In the genomic region with DNA sequence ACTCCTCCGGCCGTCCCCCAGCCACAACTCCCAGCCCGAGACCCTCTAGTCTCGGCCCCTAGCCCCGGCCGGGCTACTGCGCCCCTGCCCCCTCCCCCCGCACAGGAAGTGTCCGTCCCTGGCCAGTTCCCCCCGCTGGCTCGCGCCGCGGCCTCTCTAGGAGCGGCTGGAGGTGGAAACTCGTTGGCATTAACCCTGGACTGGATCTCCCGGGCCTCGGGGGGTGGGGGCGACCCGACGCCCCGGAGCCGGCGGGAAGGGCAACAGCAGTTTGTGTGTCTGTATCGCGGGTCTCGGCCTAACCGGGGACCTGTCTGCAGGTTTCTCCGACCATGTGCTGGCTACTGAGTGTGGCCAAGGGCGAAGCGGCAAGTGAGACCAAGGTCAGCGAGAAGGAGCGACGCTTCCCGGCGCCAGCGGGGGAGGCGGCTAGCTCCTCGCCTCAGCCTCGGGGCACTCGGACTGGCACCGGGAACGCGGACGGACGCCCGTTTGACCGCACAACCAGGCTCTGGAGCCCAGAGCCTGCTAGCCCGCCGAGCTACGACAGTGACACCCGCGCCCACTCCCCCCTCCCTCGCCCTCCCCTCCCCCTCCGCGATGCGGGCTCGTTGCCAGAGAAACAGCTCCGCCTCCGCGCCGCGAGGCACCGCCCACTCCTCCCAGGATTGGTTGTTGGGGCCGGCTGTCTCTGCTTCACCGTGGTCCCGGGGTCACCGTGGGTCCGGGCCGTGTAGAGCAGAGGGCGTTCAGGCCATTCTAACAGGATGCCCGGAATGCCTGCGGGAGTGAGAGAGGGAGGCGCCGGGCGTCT, we compare ENCODE assay signal across 8 mouse cellular contexts. TPM values are rescaled to one million over a fixed set of nuclear protein-coding genes. Genes with fewer than 3 reads are reported as not detected.
A peak's percentile ranks its signal among the peaks of the same experiment; 100 is the strongest.
DNase-seq lines count a peak whose midpoint lies in the region; ATAC-seq and TF ChIP-seq lines count a peak whose summit lies in the region.

A gene (minus strand): TSS at position 78 of the 814 bp plus-strand sequence.

- peak within 1 kb of the TSS; percentile 97 for H3K4me3 ChIP-seq in cortical plate, adult 2 months (ENCODE audit: insufficient read depth, low read length)

- TF ChIP-seq POLR2A in cortical plate, adult 2 months (IDR thresholded peaks at IDR 0.05; ENCODE audit: extremely low read depth, insufficient read depth, low read length) = peak; percentile 53; the same call in 1 of the 2 replicates

- H3K4me1 ChIP-seq in cortical plate, adult 2 months (ENCODE audit: control insufficient read depth, insufficient read depth, low read length) = peaks cover 4% of the 10 kb centered on the region; the same call in 1 of the 2 replicates

- peak; percentile 98 for DNase-seq in gastrocnemius, postnatal 10 days
- peak; percentile 91 for DNase-seq in induced T-regulatory cell, adult 2 months (ENCODE audit: low read depth)
- DNase-seq in left cerebral cortex, adult 9 months (ENCODE audit: low spot score in 2 of 2) = peak; percentile 58 to 85
- DNase-seq in right cerebral cortex, postnatal 14 days = peak; percentile 92
- peak; percentile 92 to 97 for DNase-seq in urinary bladder, postnatal 4 days (ENCODE audit: low spot score in 2 of 2)

- peak; percentile 81 for ATAC-seq in activated CD4-positive, CD25-positive, alpha-beta regulatory T cell, adult 4 months
- peak; percentile 90 for ATAC-seq in megakaryocyte progenitor cell, adult 5-6 weeks (replicated peaks; ENCODE audit: poor library complexity)

- H3K27ac ChIP-seq in cortical plate, adult 2 months (ENCODE audit: insufficient read depth, low read length) = peak within 1 kb of the TSS; percentile 100

- no peak for TF ChIP-seq CTCF in cortical plate, adult 2 months (IDR thresholded peaks at IDR 0.05; ENCODE audit: extremely low read depth, insufficient read depth, low read length)

RNA-seq across cellular contexts. Expression of the gene that starts here (rescaled TPM):
- polyA plus RNA-seq in activated CD4-positive, CD25-positive, alpha-beta regulatory T cell, adult 4 months (2017; shearing (Covaris generic)) = under 1 TPM in 1 of 2 experiments, not detected in 1; 0.19 TPM
- polyA plus RNA-seq in cortical plate, adult 2 months (2012; rRNA removed) = 14.2 and 14.6 TPM in 2 replicates
- 10 to 100 TPM; 23.0 to 28.7 TPM for total RNA-seq in gastrocnemius, postnatal 10 days (2021)
- 2.3 and 3.2 TPM in 2 replicates for total RNA-seq in megakaryocyte progenitor cell, adult 5-6 weeks (2015)
- 6.5 and 8.9 TPM in 2 replicates for total RNA-seq in megakaryocyte progenitor cell, adult 5-6 weeks (2017)

Comparison
In these comparisons a context has a peak if more than half of its experiments do, and no peak if none do; other contexts are left out.
1. Peak in every context shown above with its lines: DNase-seq, ATAC-seq, H3K4me3 ChIP-seq and H3K27ac ChIP-seq.
2. RNA of the gene that starts here (polyA plus RNA-seq): 14.2 to 14.6 TPM in cortical plate, adult 2 months; 0.19 TPM in activated CD4-positive, CD25-positive, alpha-beta regulatory T cell, adult 4 months; every median in the first group is over 10 times any median in the second.
3. Peak in ATAC-seq in activated CD4-positive, CD25-positive, alpha-beta regulatory T cell, adult 4 months; RNA of the gene not detected or under 1 TPM.